Mouse (Mus musculus): ENCODE measurements around the gene Trpv1. TPM values are rescaled to one million over a fixed set of nuclear protein-coding genes. Genes with fewer than 3 reads are reported as not detected.

Trpv1 gene
- total RNA-seq (2012; rRNA removed) (not detected in 2 replicates), polyA plus RNA-seq (2012; ENCODE audit: insufficient read depth in 1 of 2, insufficient read length in 2 of 2, low read depth in 1 of 2, low replicate concordance in 2 of 2, missing spikeins in 1 of 2) (not detected)

GRCm38 (mm10) chr11:73233992-73234391 lies at the start of gene Trpv1:
Gene Trpv1 (plus strand): TSS chr11:73234292.
- Histone ChIP-seq H3K27ac (ENCODE audit: control insufficient read depth, low read depth, low read length) (no peak within 1 kb of the TSS), H3K27me3 (ENCODE audit: control insufficient read depth in 1 of 2, insufficient read depth in 2 of 2, low read length in 2 of 2) (no peaks in the 10 kb centered on the region), H3K36me3 (ENCODE audit: control insufficient read depth in 1 of 2, insufficient read depth in 2 of 2, low read length in 2 of 2) (no peaks in the 10 kb centered on the region), H3K4me1 (ENCODE audit: control insufficient read depth in 1 of 2, insufficient read depth in 2 of 2, low read length in 2 of 2) (no peaks in the 10 kb centered on the region), H3K9me3 (replicated peaks; ENCODE audit: insufficient read depth, low read length) (no peaks in the 10 kb centered on the region), H3K79me2 (ENCODE audit: control insufficient read depth, insufficient read depth, low read length, poor library complexity) (no peaks in the 10 kb centered on the region), H3K4me3 (ENCODE audit: control insufficient read depth in 1 of 2, insufficient read depth in 1 of 2, low read depth in 2 of 2, low read length in 2 of 2) (no peak within 1 kb of the TSS), H3K9ac (ENCODE audit: control insufficient read depth, low read depth, low read length, poor library complexity, severe bottlenecking) (no peak within 1 kb of the TSS)
- TF ChIP-seq MXI1 (IDR thresholded peaks at IDR 0.05; ENCODE audit: low read depth, low read length): no peak
- DNase-seq (ENCODE audit: low read depth, low spot score): no peak

- H3K36me3 ChIP-seq (ENCODE audit: control insufficient read depth in 1 of 2, insufficient read depth in 2 of 2, low read length in 2 of 2): no peaks in the 10 kb centered on the region
- no peak overlapping the region for H3K9ac ChIP-seq (ENCODE audit: control insufficient read depth, low read depth, low read length, poor library complexity, severe bottlenecking)
- no peaks in the 10 kb centered on the region for H3K79me2 ChIP-seq (ENCODE audit: control insufficient read depth, insufficient read depth, low read length, poor library complexity)
- no peak overlapping the region for H3K27ac ChIP-seq (ENCODE audit: control insufficient read depth, low read depth, low read length)
- H3K9me3 ChIP-seq (replicated peaks; ENCODE audit: insufficient read depth, low read length): no peaks in the 10 kb centered on the region
- H3K27me3 ChIP-seq (ENCODE audit: control insufficient read depth in 1 of 2, insufficient read depth in 2 of 2, low read length in 2 of 2): no peaks in the 10 kb centered on the region
- no peak overlapping the region for H3K4me3 ChIP-seq (ENCODE audit: control insufficient read depth in 1 of 2, insufficient read depth in 1 of 2, low read depth in 2 of 2, low read length in 2 of 2)
- DNase-seq (ENCODE audit: low read depth, low spot score): no peak
- TF ChIP-seq MEF2A (IDR thresholded peaks at IDR 0.05; ENCODE audit: extremely low read depth, insufficient replicate concordance, low read depth, low read length, poor library complexity, severe bottlenecking) (no peak), TAL1 (IDR thresholded peaks at IDR 0.05; ENCODE audit: low read length) (no peak), JUND (IDR thresholded peaks at IDR 0.05; ENCODE audit: low read depth, low read length) (no peak), ELF1 (IDR thresholded peaks at IDR 0.05; ENCODE audit: low read depth, low read length) (no peak), POLR2AphosphoS2 (IDR thresholded peaks at IDR 0.05; ENCODE audit: low read length) (no peak), CTCF (IDR thresholded peaks at IDR 0.05 in 2 of 3, conservative IDR thresholded peaks at IDR 0.05 in 1 of 3; ENCODE audit: control insufficient read depth in 1 of 3, insufficient read depth in 1 of 3, low read depth in 2 of 3, low read length in 3 of 3, poor library complexity in 1 of 3, severe bottlenecking in 1 of 3) (no peak), SIN3A (IDR thresholded peaks at IDR 0.05; ENCODE audit: low read length) (no peak), HCFC1 (IDR thresholded peaks at IDR 0.05; ENCODE audit: low read depth, low read length) (no peak), RAD21 (IDR thresholded peaks at IDR 0.05; ENCODE audit: low read depth, low read length) (no peak), MXI1 (IDR thresholded peaks at IDR 0.05; ENCODE audit: low read depth, low read length) (no peak), KAT2A (conservative IDR thresholded peaks at IDR 0.05; ENCODE audit: low read depth, low read length) (no peak), CHD1 (IDR thresholded peaks at IDR 0.05; ENCODE audit: low read depth, low read length) (no peak), E2F4 (IDR thresholded peaks at IDR 0.05; ENCODE audit: borderline replicate concordance, low read depth, low read length) (no peak), UBTF (IDR thresholded peaks at IDR 0.05; ENCODE audit: borderline replicate concordance, insufficient read depth, low read depth, low read length) (no peak)
- H3K4me1 ChIP-seq (ENCODE audit: control insufficient read depth in 1 of 2, insufficient read depth in 2 of 2, low read length in 2 of 2): no peaks in the 10 kb centered on the region
Observed at GRCm38 (mm10) chr11:73185872-73186615, 48.0 kb upstream of the Trpv1 start.

Measured in MEL (cell line).